Mouse (Mus musculus): ENCODE data around the gene Gm853.

GRCm38 (mm10) chr4:130169411-130169971 is 52.7 kb downstream of the Gm853 start:
- TF ChIP-seq GATA1 (IDR thresholded peaks at IDR 0.05; ENCODE audit: low read length) (no peak), TAL1 (IDR thresholded peaks at IDR 0.05; ENCODE audit: low read length) (no peak)

Measured in erythroblast, embryonic 14.5 days (primary cell).